Mouse (Mus musculus): ENCODE measurements around the gene Ctnna2.

DNA sequence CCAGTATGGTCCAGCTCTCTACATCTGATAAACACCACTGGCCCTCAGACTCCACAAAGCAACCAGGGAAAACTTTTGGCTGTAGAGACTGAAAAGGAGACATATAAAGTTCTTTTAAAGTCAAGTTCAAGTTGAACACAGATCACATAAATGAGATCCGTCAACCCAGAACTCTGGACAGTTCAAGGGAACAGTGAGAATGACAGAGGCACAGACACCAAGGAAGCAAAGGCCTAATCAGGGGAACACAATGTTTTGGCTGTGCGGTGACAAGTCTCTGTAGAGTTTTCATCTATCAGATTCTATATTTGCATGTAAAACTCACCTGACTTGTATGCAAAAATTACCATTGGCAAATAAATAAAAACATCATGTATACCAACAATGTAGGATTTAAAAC lies 929.3 kb downstream of the Ctnna2 start:
- TF ChIP-seq CTCF (IDR thresholded peaks at IDR 0.05; ENCODE audit: borderline replicate concordance, control insufficient read depth, extremely low read depth, insufficient read depth, low read length, poor library complexity) (no peak), POLR2A (IDR thresholded peaks at IDR 0.05; ENCODE audit: control insufficient read depth, extremely low read depth, insufficient read depth, low read length, poor library complexity) (no peak)

Data from thymus, adult 2 months (tissue).